Mouse (Mus musculus): ENCODE results near the gene AI597479.
A peak's percentile ranks its signal among the peaks of the same experiment; 100 is the strongest.

The AI597479 gene

DNA sequence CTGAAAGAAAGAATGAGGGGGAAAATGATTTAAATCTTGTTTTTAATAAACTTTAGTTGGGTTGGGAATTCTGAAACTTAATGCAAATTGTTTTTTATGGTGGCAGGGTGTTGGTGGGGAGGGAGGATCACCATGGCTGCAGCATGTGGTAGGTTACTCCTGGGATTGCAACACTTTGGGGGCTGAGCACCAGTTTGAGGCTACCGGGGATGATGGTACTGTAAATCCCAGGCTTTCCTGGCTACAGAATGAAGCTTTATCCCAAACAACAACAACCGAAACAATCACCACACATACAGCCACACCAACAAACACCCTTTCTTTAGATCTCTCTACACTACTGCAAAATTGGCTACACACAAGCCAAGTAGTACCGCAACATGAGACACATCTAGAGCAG lies 63.9 kb downstream of the AI597479 start:
- no peak for DNase-seq (ENCODE audit: low spot score)

GRCm38 (mm10) chr1:43163084-43163466 lies 64.6 kb downstream of the AI597479 start:
- DNase-seq (ENCODE audit: low spot score): no peak

- DNase-seq (ENCODE audit: low spot score): peak; percentile 26
Observed at GRCm38 (mm10) chr1:43163467-43164418, 65.2 kb downstream of the AI597479 start.

- DNase-seq (ENCODE audit: low spot score): no peak
Observed at GRCm38 (mm10) chr1:43164582-43164981, 66.1 kb downstream of the AI597479 start.

Data from lung, postnatal 25 days (tissue).